Mouse (Mus musculus): ENCODE results near the gene Sfi1. TPM values are rescaled to one million over a fixed set of nuclear protein-coding genes. Genes with fewer than 3 reads are reported as not detected.
"Not testable (repeated sequence)": the region's sequence is repeated elsewhere in the genome, so short reads cannot be mapped to it uniquely, and the experiment has no call there.

Gene Sfi1
- total RNA-seq, 2 experiments from 2014 or later = 17.6 to 17.8 TPM

DNA sequence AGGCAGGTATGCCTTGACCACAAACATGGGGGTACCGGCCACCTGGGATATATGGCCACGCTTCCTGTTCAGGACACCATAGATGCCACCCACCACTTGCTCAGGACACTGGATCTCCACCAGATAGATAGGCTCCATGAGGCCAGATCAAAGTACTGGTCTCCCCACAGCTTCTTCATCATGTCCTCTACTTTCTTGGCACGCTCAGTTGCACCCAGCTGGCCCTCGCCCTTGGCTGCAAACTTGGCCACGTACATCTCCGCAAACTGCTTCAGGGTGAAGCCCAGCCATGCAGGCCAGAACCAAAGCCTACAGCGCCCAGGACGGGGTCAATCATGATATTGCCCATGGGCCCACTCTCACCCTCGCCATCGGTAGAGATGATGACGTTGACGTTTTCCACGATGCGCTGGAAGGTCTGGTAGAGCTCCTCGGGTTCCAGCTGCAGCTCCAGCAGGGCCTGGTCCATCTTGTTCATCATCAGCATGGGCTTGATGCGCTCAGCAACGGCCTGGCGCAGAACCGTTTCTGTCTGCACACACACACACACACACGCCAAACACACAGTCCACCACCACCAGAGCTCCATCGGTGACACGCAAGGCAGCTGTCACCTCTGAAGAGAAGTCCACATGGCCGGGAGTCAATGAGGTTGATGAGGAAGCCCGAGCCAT is 43.1 kb downstream of the Sfi1 start:
- intact Hi-C loops (cut with DNase I) = not testable (repeated sequence)
- peak in 1 of 2 experiments; percentile 44 for DNase-seq

DNA sequence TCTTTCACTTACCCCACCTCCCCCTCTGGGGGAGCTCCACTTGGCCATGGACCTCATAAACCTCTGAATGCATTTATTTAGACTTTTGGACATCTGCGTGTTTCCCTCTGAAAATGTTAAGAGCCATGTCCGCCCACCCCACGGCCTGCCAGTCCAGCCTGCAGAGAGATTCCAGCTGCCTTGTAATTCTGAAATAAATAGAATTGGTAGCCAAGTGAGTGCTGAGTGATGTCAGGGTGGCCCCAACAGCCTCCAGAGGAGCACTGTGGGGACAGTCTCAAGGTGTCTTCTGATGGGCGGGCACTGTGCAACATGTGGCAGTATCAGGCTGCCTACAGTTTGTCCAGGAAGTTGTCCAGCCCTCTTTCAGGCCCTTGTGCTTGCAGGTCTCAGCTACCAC is 43.8 kb downstream of the Sfi1 start:
- intact Hi-C loops (cut with DNase I); DNase-seq: not testable (repeated sequence)

DNA sequence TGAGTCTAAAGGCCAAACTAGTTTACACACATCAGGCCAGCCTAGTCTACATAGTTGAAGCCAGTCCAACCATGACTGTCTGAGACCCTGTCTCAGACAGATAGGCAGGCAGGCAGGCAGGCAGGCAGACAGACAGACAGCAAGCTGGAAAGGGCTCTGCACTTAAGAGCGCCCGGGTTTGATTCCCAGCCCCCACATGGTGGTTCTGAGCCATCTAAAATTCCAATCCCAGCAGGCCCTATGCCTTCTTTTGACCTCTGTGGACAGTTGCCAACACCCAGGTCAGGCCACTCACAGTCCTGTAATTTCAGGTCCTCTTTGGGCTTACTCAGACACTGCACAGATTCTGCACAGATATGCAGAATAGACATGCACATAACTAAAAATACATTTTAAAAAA is 46.5 kb downstream of the Sfi1 start:
- DNase-seq; intact Hi-C loops (cut with DNase I): not testable (repeated sequence)

DNA sequence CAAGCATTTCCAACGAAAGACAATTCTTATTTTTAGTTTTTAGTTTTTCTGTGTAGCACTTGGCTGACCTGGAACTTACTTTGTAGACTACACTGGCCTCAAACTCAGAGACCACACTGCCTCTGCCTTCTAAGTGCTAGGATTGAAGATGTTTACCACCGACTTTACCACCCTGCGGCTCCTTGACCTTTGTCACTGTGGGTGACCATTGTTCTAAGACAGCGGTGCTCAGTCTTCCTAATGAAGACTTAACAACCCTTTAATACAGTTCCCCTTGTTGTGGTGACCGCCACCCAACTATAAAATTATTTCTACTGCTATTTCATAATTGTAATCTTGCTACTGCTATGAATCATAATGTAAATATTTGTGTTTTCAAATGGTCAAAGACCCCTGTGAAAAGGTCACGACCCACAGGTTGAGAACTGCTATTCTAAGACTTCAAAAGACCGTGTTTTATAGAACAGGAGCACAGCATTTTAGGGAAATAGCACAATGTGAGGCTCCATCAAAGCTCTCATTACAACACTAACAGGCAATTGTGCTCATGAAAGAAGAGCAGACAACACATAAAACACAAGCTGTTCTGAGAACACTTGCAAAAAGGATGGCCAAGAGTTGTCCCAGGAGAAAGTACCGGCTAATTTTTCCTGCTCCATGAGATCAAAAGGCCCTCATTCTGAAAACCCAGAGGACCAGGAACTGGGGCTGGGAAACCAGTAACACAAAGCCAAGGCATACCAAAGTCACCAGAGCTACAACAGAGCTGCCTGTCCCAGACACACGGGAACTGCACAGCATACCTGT is 47.7 kb downstream of the Sfi1 start:
- DNase-seq; intact Hi-C loops (cut with DNase I): not testable (repeated sequence)

DNA sequence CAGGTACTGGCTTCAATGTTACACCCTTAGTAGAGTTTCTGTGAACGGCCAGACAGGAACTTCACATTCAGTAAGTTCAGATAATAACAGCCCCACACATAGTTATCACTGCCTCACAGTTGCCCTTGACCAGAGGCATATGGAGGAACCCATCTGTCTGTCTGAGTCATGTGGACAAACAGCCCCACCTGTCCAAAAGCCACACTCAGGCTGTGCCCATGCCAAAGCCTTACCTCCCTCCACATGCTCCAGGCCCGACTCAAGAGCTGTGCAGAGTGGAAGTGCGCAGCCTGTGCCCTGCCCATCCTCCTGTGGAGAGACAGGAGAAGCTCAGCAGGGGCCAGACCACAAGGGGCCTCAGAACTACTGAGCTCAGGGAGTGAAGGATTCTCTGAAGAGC is 49.3 kb downstream of the Sfi1 start:
- DNase-seq; intact Hi-C loops (cut with DNase I): not testable (repeated sequence)

DNA sequence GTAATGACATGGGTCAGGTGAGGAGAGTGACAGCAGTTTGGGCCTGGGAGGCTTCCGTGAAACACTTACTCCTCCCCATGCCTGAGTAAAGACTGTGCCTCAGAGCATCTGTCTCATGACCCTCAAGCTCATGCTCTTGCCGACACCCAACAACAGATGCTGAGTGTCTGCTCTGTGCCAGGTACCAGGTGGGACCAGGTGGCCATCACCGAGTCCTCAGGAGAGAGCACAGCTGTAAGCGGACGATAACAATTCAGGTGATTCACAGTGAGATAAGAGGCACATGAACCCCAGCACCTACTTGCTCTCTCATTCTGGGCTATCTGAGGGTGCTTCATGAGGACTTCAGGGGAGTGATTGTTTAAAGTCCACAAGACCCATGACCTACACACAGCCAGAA is 50.9 kb downstream of the Sfi1 start:
- intact Hi-C loops (cut with DNase I) = not testable (repeated sequence)
- DNase-seq = peak; percentile 75 to 81

DNA sequence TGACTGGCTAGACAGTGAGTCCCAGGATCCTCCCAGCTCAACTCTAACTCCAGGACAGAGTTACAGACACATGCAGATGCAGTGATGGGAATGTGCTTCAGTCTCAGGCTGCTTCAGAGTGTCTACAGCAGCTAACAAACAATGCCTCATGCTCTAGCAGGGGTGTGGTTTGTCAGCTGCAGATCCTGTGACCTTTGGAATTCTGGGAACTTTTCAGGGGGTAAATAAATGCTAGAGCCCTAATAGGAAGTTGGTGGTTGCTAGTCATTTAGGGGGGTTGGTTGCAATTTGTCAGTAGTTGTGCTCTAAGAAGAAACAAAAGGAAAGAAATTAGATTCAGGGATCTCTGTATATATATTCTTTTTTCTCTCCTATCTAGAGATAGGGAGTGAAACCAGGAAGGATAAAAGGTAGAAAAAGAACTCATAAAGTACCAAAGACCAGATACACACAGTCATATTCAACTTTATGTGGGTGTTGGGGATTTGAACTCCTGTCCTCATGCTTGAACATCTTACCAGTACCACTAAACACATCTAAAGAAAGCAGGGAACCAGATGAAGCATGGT is 52.2 kb downstream of the Sfi1 start:
- intact Hi-C loops (cut with DNase I); DNase-seq: not testable (repeated sequence)

DNA sequence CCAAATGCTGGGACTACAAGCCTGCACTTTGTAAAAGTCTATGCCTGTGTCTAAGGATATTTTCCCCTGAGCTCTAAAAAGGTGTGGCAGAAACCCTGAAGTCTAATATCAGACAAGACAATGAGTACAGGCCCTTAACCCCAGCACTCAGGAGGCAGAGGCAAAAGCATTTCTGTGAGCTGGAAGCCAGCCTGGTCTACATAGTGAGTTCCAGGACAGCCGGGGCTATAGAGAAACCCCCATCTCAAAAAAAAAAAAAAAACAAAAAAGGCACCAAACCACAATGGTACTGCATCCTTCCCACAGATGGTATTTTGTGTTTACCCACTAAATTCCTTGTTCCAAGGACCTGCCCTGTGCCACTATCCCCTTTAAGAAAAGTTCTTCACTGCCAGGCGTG is 54.9 kb downstream of the Sfi1 start:
- peak in 1 of 2 experiments; percentile 46 for DNase-seq
- intact Hi-C loops (cut with DNase I) = not testable (repeated sequence)

DNA sequence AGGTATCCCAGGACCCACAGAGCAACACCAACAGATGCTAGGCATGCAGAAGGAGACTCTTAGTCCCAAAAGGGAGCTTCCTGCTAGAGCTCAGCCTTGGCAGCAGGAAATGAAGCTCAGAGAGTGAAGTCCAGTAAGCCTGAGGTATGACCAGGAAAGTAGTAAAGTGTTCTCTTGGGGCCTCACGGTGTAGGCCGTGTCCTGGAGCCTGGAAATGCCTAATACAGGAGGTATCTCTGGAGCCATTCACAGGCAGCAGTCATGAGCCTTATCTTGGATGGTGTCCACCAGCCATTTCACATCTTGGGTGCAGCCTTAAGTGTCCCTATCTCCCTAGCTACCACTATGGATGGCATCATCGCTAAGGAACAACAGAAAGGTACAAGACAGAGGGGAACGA is 56.0 kb downstream of the Sfi1 start:
- DNase-seq = peak; percentile 35 to 49

DNA sequence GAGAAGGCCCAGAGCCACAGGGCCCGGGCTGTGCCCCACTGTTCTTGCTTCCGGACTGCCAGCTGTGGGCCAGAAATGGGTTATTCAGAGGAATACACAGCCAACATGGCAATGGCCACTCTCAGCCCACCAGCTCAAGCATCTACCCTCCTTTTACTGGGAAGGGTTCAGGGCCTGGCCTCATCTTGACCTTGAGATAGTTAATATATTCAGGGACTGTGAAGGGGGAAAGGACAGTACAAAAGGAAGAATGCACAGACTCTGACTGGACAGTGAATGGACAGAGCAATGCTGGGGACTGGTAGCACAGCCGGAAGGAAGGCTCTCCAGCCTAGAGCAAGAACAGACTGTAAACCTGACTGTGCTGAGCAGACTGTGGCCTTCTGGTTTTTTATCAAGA is 57.3 kb downstream of the Sfi1 start:
- DNase-seq; intact Hi-C loops (cut with DNase I): not testable (repeated sequence)

More for the DNA sequence above, 56.0 kb downstream of the Sfi1 start:
- intact Hi-C loops (cut with DNase I) = not testable (repeated sequence)

DNA sequence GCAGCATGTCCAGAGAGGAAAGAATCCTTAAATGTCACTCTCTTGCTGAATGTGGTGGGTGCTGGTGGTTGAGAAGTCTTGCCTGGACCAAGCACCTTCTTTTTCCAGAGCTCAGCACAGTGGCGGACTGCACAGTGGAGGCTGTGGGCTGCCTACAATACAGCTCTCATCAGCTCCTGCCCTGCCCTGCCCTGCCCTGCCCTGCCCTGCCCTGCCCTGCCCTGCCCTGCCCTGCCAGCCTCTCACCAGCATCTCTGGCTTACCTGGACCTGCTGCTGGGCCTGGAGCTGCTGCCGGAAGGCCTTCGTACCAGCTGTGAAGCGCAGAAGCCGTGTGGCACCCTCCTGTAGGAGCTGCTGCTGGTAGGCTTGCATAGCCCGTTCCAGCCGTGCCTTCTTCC is 57.9 kb downstream of the Sfi1 start:
- intact Hi-C loops (cut with DNase I) = not testable (repeated sequence)
- peak in 1 of 2 experiments; percentile 0 for DNase-seq

DNA sequence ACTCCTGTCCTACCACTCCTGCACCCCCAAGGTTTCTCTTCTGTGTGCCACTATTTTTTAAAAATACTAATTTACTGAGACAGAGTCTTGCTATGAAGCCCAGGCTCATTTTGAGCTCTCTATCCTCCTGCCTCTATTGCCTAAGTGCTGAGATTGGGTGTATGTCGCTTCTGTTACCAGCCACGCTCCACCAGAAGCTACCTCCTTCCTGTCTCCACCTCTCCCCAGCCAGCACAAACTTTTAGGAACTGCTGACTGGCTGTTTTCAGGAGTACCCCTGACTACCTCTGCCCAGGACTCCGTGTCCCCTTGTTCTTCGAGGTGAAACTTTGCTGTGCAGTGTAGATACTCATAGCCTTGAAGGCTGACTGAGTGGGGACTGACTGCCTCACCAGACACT is 59.9 kb downstream of the Sfi1 start:
- DNase-seq; intact Hi-C loops (cut with DNase I): not testable (repeated sequence)

DNA sequence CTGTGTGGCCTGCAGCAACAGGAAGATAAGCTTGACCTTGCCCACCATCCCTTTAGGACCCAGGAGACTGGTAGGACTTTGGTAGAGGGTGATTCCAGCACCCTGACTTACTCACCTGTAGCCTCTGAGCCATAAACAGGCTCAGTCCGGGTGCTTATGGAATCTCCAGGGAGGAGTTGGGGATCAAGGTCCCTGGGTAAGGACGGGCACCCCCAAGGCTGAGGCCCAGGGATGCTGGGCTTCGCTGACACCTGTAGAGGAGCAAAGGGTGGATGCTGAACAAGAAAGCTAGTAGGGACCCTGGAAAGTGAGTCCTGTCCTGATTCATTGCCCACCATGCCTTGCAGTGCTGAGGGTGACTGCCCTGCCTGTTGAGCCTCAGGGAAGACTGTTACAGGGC is 60.3 kb downstream of the Sfi1 start:
- peak in 1 of 2 experiments; percentile 1 for DNase-seq
- intact Hi-C loops (cut with DNase I) = not testable (repeated sequence)

DNA sequence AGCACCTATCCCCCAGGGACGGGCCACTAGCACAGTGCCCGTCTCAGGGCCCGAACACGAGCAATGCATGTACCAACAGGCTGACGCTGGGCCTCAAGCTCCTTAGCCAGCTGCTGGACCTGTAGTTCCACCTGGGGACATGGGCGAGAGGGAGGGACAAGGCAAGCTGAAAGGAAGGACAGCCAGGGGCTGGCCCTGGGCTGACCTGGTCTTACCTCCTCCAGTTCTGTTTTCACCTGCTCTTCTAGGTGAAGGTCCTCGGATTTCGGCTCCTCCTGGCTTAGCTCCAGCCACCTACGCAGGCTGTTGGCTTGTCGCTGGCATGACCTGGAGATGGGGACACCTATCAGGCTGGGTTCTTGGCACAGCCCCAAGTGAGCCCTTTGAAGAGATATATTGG is 61.3 kb downstream of the Sfi1 start:
- intact Hi-C loops (cut with DNase I) = not testable (repeated sequence)
- DNase-seq = peak; percentile 53 to 61

DNA sequence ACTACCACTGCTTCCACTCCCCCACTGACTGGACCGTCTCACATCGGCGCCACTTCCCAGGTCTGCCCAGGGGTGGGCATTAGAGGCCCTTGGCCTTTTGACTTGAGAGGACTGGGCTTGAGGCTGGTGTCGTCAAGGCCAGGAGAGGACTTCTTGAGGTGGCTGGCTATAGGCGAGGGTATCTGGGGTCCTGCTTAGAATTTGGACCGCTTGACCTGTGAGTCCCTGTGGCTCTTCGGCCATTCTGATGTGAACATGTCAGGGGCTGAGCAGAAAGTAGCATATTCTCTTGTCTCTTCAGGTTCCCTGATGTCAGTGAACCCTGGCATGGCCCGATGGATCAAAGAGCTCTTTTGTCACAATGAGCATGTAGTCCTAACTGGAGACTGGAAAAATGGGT is 63.4 kb downstream of the Sfi1 start:
- intact Hi-C loops (cut with DNase I) = not testable (repeated sequence)
- peak; percentile 72 to 77 for DNase-seq

DNA sequence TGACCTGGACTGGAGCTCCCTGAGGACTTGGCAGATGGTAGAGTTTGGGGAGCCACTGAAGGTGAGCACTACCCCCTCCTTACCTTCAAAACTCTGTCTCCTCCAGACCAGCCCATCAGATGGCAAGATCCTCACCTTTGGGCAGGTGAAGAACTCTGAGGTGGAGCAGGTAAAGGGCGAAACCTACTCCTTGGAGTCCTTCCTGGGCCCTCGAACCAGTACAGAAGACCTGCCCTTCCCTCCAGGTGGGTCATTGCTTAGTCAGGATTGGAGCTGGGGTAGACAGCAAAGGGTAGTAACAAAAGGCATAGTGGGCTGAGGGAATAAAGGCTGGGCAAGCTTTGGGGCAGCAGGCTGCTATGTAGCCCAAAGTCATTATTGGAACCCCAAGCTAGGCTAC is 64.0 kb downstream of the Sfi1 start:
- DNase-seq; intact Hi-C loops (cut with DNase I): not testable (repeated sequence)

DNA sequence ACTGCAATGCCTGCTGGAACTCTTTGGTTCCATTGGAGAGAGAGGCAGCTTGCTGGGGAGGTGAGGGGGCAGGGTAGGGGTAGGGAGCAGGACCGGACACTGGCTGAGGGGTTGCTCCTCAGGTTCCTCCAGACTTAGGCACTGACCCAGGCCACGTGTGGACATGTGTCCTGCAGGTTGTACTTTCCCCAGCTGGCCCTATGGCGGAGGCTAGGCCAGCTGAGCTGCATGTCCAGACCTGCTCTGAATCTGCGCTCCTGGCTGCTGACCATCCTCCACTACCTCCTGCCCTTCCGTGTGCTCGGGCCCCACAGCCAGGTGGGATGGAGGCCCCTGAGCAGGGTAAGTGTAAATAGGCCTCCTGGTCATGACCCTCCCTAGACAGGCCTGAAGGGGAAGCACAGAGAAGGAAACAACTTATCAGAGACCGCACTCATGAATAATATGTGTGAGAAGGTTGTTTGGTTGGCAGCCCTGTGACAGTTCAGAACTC is 65.9 kb downstream of the Sfi1 start:
- DNase-seq; intact Hi-C loops (cut with DNase I): not testable (repeated sequence)

DNA sequence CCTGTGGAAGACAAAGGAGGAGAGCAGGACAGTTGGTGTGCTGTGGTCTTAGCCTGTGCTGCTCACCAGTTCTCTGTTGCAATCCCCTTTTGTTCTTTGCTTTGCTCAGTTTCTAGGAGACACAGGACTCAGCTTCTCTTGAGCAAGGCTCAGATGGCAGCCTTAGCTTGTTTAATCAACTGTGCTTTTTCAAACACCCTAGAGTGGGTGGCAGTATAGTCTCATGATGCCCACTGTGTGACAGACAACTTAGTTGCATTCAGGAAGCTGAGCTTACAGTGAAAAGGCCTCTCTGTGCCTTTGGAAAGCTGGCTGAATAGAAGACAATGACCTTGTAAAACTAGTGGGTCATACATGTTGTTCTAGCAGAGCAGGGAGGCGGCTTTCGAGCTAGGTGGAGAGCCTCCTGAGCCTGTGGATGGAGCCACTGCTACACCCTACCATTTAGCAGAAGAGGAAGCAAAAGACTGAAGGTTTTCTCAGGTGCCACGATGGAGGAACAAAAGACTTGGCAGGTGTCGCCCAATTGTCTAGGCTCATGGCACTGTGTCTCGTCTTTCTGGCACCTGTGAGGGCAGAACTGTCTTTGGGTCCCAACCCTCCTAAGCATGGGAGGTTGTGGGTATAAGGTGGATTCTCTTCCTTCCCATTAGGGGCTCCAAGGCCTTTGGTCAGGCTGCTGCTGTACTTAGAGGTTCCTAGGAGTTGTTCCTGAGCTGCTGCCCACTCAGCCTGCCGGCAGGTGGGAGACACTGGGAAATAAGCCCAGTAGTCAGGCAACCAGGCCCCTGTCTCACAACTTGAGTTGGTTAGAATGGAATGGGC is 66.6 kb downstream of the Sfi1 start:
- DNase-seq = peak; percentile 83 to 92
- intact Hi-C loops (cut with DNase I) = not testable (repeated sequence)

DNA sequence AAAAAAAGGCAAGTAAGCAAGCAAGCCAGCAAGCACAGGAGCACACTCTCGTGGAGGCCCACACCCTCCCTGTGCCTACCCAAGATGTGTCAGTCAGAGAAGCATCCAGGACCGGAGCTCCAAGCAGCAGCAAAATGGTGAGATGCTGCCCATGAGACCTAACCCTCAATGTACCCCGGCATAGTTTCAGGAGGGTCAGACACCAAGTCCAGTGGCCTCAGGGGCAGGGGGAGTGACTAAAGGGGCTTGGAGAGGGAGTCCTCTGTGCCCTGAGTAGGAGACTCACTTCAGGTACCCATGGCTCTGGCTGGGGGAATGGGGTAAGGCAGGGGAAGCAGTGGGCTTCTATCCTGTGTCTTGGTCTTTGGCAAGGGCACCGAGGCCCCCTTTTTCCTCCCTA is 67.3 kb downstream of the Sfi1 start:
- intact Hi-C loops (cut with DNase I); DNase-seq: not testable (repeated sequence)

All from heart, postnatal 36 days (tissue).